Mouse (Mus musculus): ENCODE results near the gene Tbx2. TPM values are rescaled to one million over a fixed set of nuclear protein-coding genes. Genes with fewer than 3 reads are reported as not detected.

The Tbx2 gene
- polyA plus RNA-seq, 1 experiment from 2014 or later: 0.64 TPM

DNA sequence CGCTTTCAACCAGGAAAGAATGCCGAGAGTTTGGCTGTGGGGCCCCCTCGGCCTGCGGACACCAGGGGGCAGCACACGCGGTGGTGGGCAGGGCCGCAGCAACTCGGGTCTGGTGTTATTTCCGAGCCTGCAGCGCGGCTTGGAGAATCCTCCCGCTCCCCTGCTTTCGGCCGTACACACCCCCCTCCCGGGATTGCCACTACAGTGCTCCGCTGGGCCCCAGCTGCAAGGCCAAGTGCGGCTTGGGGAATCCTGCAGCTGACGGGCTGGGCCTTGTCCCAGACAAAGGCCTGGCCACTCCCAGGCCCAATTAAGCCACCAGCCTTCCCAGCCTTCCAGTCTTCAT is 11.0 kb downstream of the Tbx2 start:
- H3K9ac ChIP-seq (ENCODE audit: low read depth, low read length): peak overlapping the region; percentile 45; the same call in 1 of the 2 replicates
- peaks cover 14% of the 10 kb centered on the region for H3K4me1 ChIP-seq (ENCODE audit: control insufficient read depth, insufficient read depth, low read depth, low read length)
- ATAC-seq: peak; percentile 43; the same call in 1 of the 2 replicates

GRCm38 (mm10) chr11:85844144-85844965 is 12.0 kb downstream of the Tbx2 start:
- H3K9ac ChIP-seq (ENCODE audit: low read depth, low read length): peak overlapping the region; percentile 59

More for the DNA sequence above, 11.0 kb downstream of the Tbx2 start:
- H3K9me3 ChIP-seq (ENCODE audit: control insufficient read depth, low read length): no peaks in the 10 kb centered on the region
- H3K27me3 ChIP-seq (replicated peaks; ENCODE audit: control insufficient read depth, insufficient read depth, low read length): peaks cover 74% of the 10 kb centered on the region
- 0% methylated on average over 17 of the region's 18 CpGs for WGBS
- H3K4me2 ChIP-seq (ENCODE audit: low read length): peak overlapping the region; percentile 85
- H3K36me3 ChIP-seq (ENCODE audit: control insufficient read depth, insufficient read depth, low read length): no peaks in the 10 kb centered on the region
- peak overlapping the region; percentile 44 for H3K4me3 ChIP-seq (ENCODE audit: low read length)
- 0 out of 2 replicates have a peak overlapping the region, but pooled peaks have one; percentile 29 for H3K27ac ChIP-seq (ENCODE audit: low read depth, low read length)

GRCm38 (mm10) chr11:85844971-85845370 is 12.6 kb downstream of the Tbx2 start:
- H3K27ac ChIP-seq (ENCODE audit: low read depth, low read length): no peak overlapping the region
- H3K4me3 ChIP-seq (ENCODE audit: low read length): no peak overlapping the region
- no peaks in the 10 kb centered on the region for H3K36me3 ChIP-seq (ENCODE audit: control insufficient read depth, insufficient read depth, low read length)
- H3K4me1 ChIP-seq (ENCODE audit: control insufficient read depth, insufficient read depth, low read depth, low read length): peaks cover 14% of the 10 kb centered on the region
- no peak for ATAC-seq
- peaks cover 65% of the 10 kb centered on the region for H3K27me3 ChIP-seq (replicated peaks; ENCODE audit: control insufficient read depth, insufficient read depth, low read length)
- H3K4me2 ChIP-seq (ENCODE audit: low read length): peak overlapping the region; percentile 85
- no peaks in the 10 kb centered on the region for H3K9me3 ChIP-seq (ENCODE audit: control insufficient read depth, low read length)
- no peak overlapping the region for H3K9ac ChIP-seq (ENCODE audit: low read depth, low read length)
- WGBS: 36% methylated on average over 5 of the region's 5 CpGs

More at GRCm38 (mm10) chr11:85844144-85844965, 12.0 kb downstream of the Tbx2 start:
- Histone ChIP-seq H3K4me2 (ENCODE audit: low read length) (peak overlapping the region; percentile 85), H3K27ac (ENCODE audit: low read depth, low read length) (no peak overlapping the region), H3K27me3 (replicated peaks; ENCODE audit: control insufficient read depth, insufficient read depth, low read length) (peaks cover 69% of the 10 kb centered on the region), H3K9me3 (ENCODE audit: control insufficient read depth, low read length) (no peaks in the 10 kb centered on the region), H3K36me3 (ENCODE audit: control insufficient read depth, insufficient read depth, low read length) (no peaks in the 10 kb centered on the region), H3K4me1 (ENCODE audit: control insufficient read depth, insufficient read depth, low read depth, low read length) (peaks cover 14% of the 10 kb centered on the region), H3K4me3 (ENCODE audit: low read length) (peak overlapping the region; percentile 44)
- 1% methylated on average over 54 of the region's 54 CpGs for WGBS
- peak; percentile 63 for ATAC-seq

- Histone ChIP-seq H3K9me3 (ENCODE audit: control insufficient read depth, low read length) (no peaks in the 10 kb centered on the region), H3K27ac (ENCODE audit: low read depth, low read length) (no peak overlapping the region), H3K4me1 (ENCODE audit: control insufficient read depth, insufficient read depth, low read depth, low read length) (peaks cover 10% of the 10 kb centered on the region), H3K9ac (ENCODE audit: low read depth, low read length) (no peak overlapping the region), H3K36me3 (ENCODE audit: control insufficient read depth, insufficient read depth, low read length) (no peaks in the 10 kb centered on the region), H3K4me3 (ENCODE audit: low read length) (no peak overlapping the region), H3K27me3 (replicated peaks; ENCODE audit: control insufficient read depth, insufficient read depth, low read length) (peaks cover 58% of the 10 kb centered on the region), H3K4me2 (ENCODE audit: low read length) (no peak overlapping the region)
- ATAC-seq: no peak
- 44% methylated on average over 5 of the region's 5 CpGs for WGBS
Observed at GRCm38 (mm10) chr11:85845921-85846320, 13.6 kb downstream of the Tbx2 start.

GRCm38 (mm10) chr11:85846509-85846908 is 14.2 kb downstream of the Tbx2 start:
- Histone ChIP-seq H3K9ac (ENCODE audit: low read depth, low read length) (no peak overlapping the region), H3K36me3 (ENCODE audit: control insufficient read depth, insufficient read depth, low read length) (no peaks in the 10 kb centered on the region), H3K9me3 (ENCODE audit: control insufficient read depth, low read length) (no peaks in the 10 kb centered on the region), H3K27me3 (replicated peaks; ENCODE audit: control insufficient read depth, insufficient read depth, low read length) (peaks cover 54% of the 10 kb centered on the region), H3K4me1 (ENCODE audit: control insufficient read depth, insufficient read depth, low read depth, low read length) (peaks cover 10% of the 10 kb centered on the region), H3K4me2 (ENCODE audit: low read length) (no peak overlapping the region), H3K27ac (ENCODE audit: low read depth, low read length) (no peak overlapping the region), H3K4me3 (ENCODE audit: low read length) (no peak overlapping the region)
- no peak for ATAC-seq
- WGBS: 65% methylated on average over 4 of the region's 4 CpGs

DNA sequence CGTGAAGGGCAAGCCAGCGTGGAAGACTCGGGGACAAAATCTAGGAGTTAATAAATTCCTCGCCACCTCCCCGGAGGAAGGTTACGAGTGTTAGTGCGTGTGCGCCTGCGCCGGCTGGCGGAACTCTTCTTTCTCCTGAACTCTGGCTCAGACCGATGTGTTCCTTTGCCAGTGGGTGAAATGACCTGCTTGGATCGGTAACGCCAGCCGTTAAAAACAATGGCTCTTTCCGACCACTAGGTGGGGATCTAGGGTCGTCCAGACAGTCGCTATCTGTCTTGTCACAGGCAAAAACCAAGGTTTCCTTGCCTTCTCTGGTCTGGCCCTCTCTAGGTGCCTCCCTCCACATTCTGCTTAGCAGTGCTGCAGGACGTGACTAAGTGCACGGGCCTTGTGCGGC is 16.7 kb downstream of the Tbx2 start:
- 2% methylated on average over 21 of the region's 21 CpGs for WGBS
- Histone ChIP-seq H3K4me3 (ENCODE audit: low read length) (peak overlapping the region; percentile 23), H3K9me3 (ENCODE audit: control insufficient read depth, low read length) (no peaks in the 10 kb centered on the region), H3K4me1 (ENCODE audit: control insufficient read depth, insufficient read depth, low read depth, low read length) (peaks cover 4% of the 10 kb centered on the region), H3K36me3 (ENCODE audit: control insufficient read depth, insufficient read depth, low read length) (no peaks in the 10 kb centered on the region), H3K27ac (ENCODE audit: low read depth, low read length) (no peak overlapping the region), H3K27me3 (replicated peaks; ENCODE audit: control insufficient read depth, insufficient read depth, low read length) (peaks cover 33% of the 10 kb centered on the region), H3K9ac (ENCODE audit: low read depth, low read length) (peak overlapping the region; percentile 19; the same call in 1 of the 2 replicates), H3K4me2 (ENCODE audit: low read length) (peak overlapping the region; percentile 55)
- peak; percentile 81 for ATAC-seq

- Histone ChIP-seq H3K4me1 (ENCODE audit: control insufficient read depth, insufficient read depth, low read depth, low read length) (no peaks in the 10 kb centered on the region), H3K36me3 (ENCODE audit: control insufficient read depth, insufficient read depth, low read length) (no peaks in the 10 kb centered on the region), H3K27ac (ENCODE audit: low read depth, low read length) (no peak within 1 kb of the TSS), H3K4me2 (ENCODE audit: low read length) (peak within 1 kb of the TSS; percentile 55), H3K9me3 (ENCODE audit: control insufficient read depth, low read length) (no peaks in the 10 kb centered on the region), H3K9ac (ENCODE audit: low read depth, low read length) (no peak within 1 kb of the TSS), H3K27me3 (replicated peaks; ENCODE audit: control insufficient read depth, insufficient read depth, low read length) (peaks cover 23% of the 10 kb centered on the region), H3K4me3 (ENCODE audit: low read length) (peak within 1 kb of the TSS; percentile 23; the same call in 1 of the 2 replicates)
- no peak for ATAC-seq
- 79% methylated on average over 6 of the region's 6 CpGs for WGBS
Observed at GRCm38 (mm10) chr11:85850233-85850632, 17.9 kb downstream of the Tbx2 start, which contains the start of gene Gm11444. TSS of gene Gm11444 (minus strand) at chr11:85850333.

DNA sequence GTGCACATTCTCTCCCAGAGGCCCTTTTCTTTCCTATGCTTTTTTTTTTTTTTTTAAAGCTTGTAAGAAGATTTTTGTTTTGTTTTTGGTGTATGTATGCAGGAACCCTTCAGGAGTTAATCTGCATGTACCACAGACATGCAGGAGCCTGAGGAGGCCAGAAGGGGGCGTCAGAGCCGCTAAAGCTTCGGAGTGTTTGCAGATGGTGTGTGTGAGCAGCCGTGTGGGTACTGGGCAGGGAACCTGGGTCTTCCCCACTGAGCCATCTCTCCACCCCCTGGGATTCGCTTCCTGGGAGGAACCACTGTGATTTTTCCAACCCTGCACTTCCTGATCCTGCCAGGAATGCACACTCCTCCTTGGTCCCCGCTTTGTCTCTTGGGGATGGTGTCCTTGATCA is 18.4 kb downstream of the Tbx2 start:
- no peak for ATAC-seq

DNA sequence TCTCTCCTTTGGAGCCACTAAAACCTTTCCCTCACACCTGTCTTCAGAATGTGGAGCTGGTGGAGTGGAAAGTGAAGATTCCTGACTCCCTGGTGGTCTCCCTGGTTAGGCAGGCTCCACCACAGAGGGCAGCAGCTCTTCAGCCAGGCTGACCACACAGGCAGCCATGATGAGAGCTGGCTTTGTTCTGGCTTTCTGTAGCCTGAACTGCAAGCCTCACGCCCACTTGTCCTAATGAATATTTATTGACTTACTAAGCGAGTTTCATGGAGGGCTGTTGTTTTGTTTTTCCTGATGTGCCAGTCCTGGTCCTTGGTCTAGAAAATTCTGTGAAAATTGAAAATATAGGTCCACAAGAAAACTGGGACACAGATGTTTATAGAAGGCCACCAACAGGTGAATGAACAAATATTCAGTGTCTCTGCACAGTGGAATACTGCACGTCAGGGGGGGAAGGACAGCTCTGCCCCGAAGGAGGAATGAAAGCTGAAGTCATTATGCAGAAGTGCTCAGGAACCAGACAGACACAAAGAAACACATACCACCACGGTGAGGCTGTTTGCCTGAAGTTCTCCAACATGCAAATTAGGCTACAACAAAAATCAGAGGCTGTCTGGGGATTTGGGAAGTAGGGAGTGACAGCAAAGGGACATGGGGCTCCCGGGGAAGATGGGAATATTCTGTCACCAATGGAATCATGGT is 25.8 kb downstream of the Tbx2 start:
- Histone ChIP-seq H3K36me3 (ENCODE audit: control insufficient read depth, insufficient read depth, low read length) (no peaks in the 10 kb centered on the region), H3K9me3 (ENCODE audit: control insufficient read depth, low read length) (no peaks in the 10 kb centered on the region), H3K4me3 (ENCODE audit: low read length) (no peak overlapping the region), H3K27me3 (replicated peaks; ENCODE audit: control insufficient read depth, insufficient read depth, low read length) (no peaks in the 10 kb centered on the region), H3K27ac (ENCODE audit: low read depth, low read length) (no peak overlapping the region), H3K4me2 (ENCODE audit: low read length) (no peak overlapping the region), H3K9ac (ENCODE audit: low read depth, low read length) (no peak overlapping the region), H3K4me1 (ENCODE audit: control insufficient read depth, insufficient read depth, low read depth, low read length) (no peaks in the 10 kb centered on the region)
- WGBS: 11% methylated on average over 6 of the region's 6 CpGs
- no peak for ATAC-seq

More for the DNA sequence above, 18.4 kb downstream of the Tbx2 start:
- H3K9ac ChIP-seq (ENCODE audit: low read depth, low read length): no peak overlapping the region
- H3K9me3 ChIP-seq (ENCODE audit: control insufficient read depth, low read length): no peaks in the 10 kb centered on the region
- 43% methylated on average over 6 of the region's 6 CpGs for WGBS
- no peaks in the 10 kb centered on the region for H3K4me1 ChIP-seq (ENCODE audit: control insufficient read depth, insufficient read depth, low read depth, low read length)
- H3K4me3 ChIP-seq (ENCODE audit: low read length): no peak overlapping the region
- H3K4me2 ChIP-seq (ENCODE audit: low read length): no peak overlapping the region
- H3K27me3 ChIP-seq (replicated peaks; ENCODE audit: control insufficient read depth, insufficient read depth, low read length): peaks cover 18% of the 10 kb centered on the region
- no peak overlapping the region for H3K27ac ChIP-seq (ENCODE audit: low read depth, low read length)
- no peaks in the 10 kb centered on the region for H3K36me3 ChIP-seq (ENCODE audit: control insufficient read depth, insufficient read depth, low read length)
